Mouse (Mus musculus): ENCODE measurements around the gene Lmln. TPM values are rescaled to one million over a fixed set of nuclear protein-coding genes. Genes with fewer than 3 reads are reported as not detected.
"Not testable (repeated sequence)": the region's sequence is repeated elsewhere in the genome, so short reads cannot be mapped to it uniquely, and the experiment has no call there.

Gene Lmln
- polyA plus RNA-seq, 1 experiment from 2014 or later = 1.5 TPM

GRCm38 (mm10) chr16:33053141-33053540 lies 9.2 kb upstream of the Lmln start:
- Histone ChIP-seq H3K36me3 (ENCODE audit: control insufficient read depth, insufficient read depth, low read length) (peaks cover 4% of the 10 kb centered on the region), H3K4me1 (ENCODE audit: control insufficient read depth, insufficient read depth, low read length) (peaks cover 6% of the 10 kb centered on the region; the same call in 1 of the 2 replicates), H3K9me3 (replicated peaks; ENCODE audit: control insufficient read depth, low read length) (no peaks in the 10 kb centered on the region), H3K27ac (ENCODE audit: low read depth, low read length) (no peak overlapping the region), H3K4me3 (ENCODE audit: low read depth, low read length) (no peak overlapping the region), H3K27me3 (replicated peaks; ENCODE audit: control insufficient read depth, insufficient read depth, low read length) (no peaks in the 10 kb centered on the region), H3K9ac (ENCODE audit: low read length) (no peak overlapping the region), H3K4me2 (ENCODE audit: low read length) (no peak overlapping the region)
- no peak for DNase-seq (ENCODE audit: low spot score)
- 79% methylated on average over 5 of the region's 5 CpGs for WGBS
- ATAC-seq = no peak

- peaks cover 20% of the 10 kb centered on the region for H3K36me3 ChIP-seq (ENCODE audit: control insufficient read depth, insufficient read depth, low read length)
- H3K9ac ChIP-seq (ENCODE audit: low read length); H3K4me2 ChIP-seq (ENCODE audit: low read length); H3K4me1 ChIP-seq (ENCODE audit: control insufficient read depth, insufficient read depth, low read length); H3K27me3 ChIP-seq (replicated peaks; ENCODE audit: control insufficient read depth, insufficient read depth, low read length); ATAC-seq; H3K4me3 ChIP-seq (ENCODE audit: low read depth, low read length); H3K27ac ChIP-seq (ENCODE audit: low read depth, low read length); DNase-seq (ENCODE audit: low spot score); H3K9me3 ChIP-seq (replicated peaks; ENCODE audit: control insufficient read depth, low read length): not testable (repeated sequence)
- 94% methylated on average over 2 of the region's 2 CpGs for WGBS
Measured at GRCm38 (mm10) chr16:33054927-33055326, 7.4 kb upstream of the Lmln start.

- H3K4me3 ChIP-seq (ENCODE audit: low read depth, low read length) = peak overlapping the region; percentile 95
- ATAC-seq (peak; percentile 36), DNase-seq (ENCODE audit: low spot score) (no peak)
- no peak overlapping the region for H3K27ac ChIP-seq (ENCODE audit: low read depth, low read length)
- 21% methylated on average over 10 of the region's 10 CpGs for WGBS
- H3K4me2 ChIP-seq (ENCODE audit: low read length) = peak overlapping the region; percentile 78
- H3K9ac ChIP-seq (ENCODE audit: low read length) = peak overlapping the region; percentile 50; the same call in 1 of the 2 replicates
- peaks cover 27% of the 10 kb centered on the region for H3K36me3 ChIP-seq (ENCODE audit: control insufficient read depth, insufficient read depth, low read length)
- no peaks in the 10 kb centered on the region for H3K27me3 ChIP-seq (replicated peaks; ENCODE audit: control insufficient read depth, insufficient read depth, low read length)
- no peaks in the 10 kb centered on the region for H3K9me3 ChIP-seq (replicated peaks; ENCODE audit: control insufficient read depth, low read length)
- H3K4me1 ChIP-seq (ENCODE audit: control insufficient read depth, insufficient read depth, low read length) = peaks cover 7% of the 10 kb centered on the region; the same call in 1 of the 2 replicates
Measured at GRCm38 (mm10) chr16:33055655-33056054, 6.7 kb upstream of the Lmln start.

- Histone ChIP-seq H3K4me1 (ENCODE audit: control insufficient read depth, insufficient read depth, low read length) (peaks cover 7% of the 10 kb centered on the region; the same call in 1 of the 2 replicates), H3K27ac (ENCODE audit: low read depth, low read length) (peak within 1 kb of the TSS; percentile 92), H3K4me2 (ENCODE audit: low read length) (peak within 1 kb of the TSS; percentile 78), H3K9ac (ENCODE audit: low read length) (peak within 1 kb of the TSS; percentile 98), H3K9me3 (replicated peaks; ENCODE audit: control insufficient read depth, low read length) (no peaks in the 10 kb centered on the region), H3K36me3 (ENCODE audit: control insufficient read depth, insufficient read depth, low read length) (peaks cover 31% of the 10 kb centered on the region), H3K27me3 (replicated peaks; ENCODE audit: control insufficient read depth, insufficient read depth, low read length) (no peaks in the 10 kb centered on the region), H3K4me3 (ENCODE audit: low read depth, low read length) (peak within 1 kb of the TSS; percentile 95)
- DNase-seq (ENCODE audit: low spot score) (peak; percentile 95), ATAC-seq (peak; percentile 94)
- WGBS = under 1% methylated on average over 44 of the region's 47 CpGs
Measured at GRCm38 (mm10) chr16:33056095-33056785, 6.1 kb upstream of the Lmln start, which contains the start of the genes Iqcg and Rpl35a. Gene Iqcg (minus strand): TSS chr16:33056218. Gene Rpl35a (plus strand): TSS chr16:33056453.

- H3K36me3 ChIP-seq (ENCODE audit: control insufficient read depth, insufficient read depth, low read length) = peaks cover 31% of the 10 kb centered on the region
- peak overlapping the region; percentile 98 for H3K9ac ChIP-seq (ENCODE audit: low read length)
- H3K4me2 ChIP-seq (ENCODE audit: low read length) = peak overlapping the region; percentile 78
- H3K27me3 ChIP-seq (replicated peaks; ENCODE audit: control insufficient read depth, insufficient read depth, low read length) = no peaks in the 10 kb centered on the region
- no peaks in the 10 kb centered on the region for H3K9me3 ChIP-seq (replicated peaks; ENCODE audit: control insufficient read depth, low read length)
- no peak for DNase-seq (ENCODE audit: low spot score)
- peak overlapping the region; percentile 95 for H3K4me3 ChIP-seq (ENCODE audit: low read depth, low read length)
- 0% methylated on average over 24 of the region's 24 CpGs for WGBS
- H3K4me1 ChIP-seq (ENCODE audit: control insufficient read depth, insufficient read depth, low read length) = peaks cover 7% of the 10 kb centered on the region; the same call in 1 of the 2 replicates
- peak; percentile 38 for ATAC-seq
- H3K27ac ChIP-seq (ENCODE audit: low read depth, low read length) = peak overlapping the region; percentile 92
Measured at GRCm38 (mm10) chr16:33056786-33057185, 5.5 kb upstream of the Lmln start.

- H3K9ac ChIP-seq (ENCODE audit: low read length) = peak overlapping the region; percentile 40
- H3K4me3 ChIP-seq (ENCODE audit: low read depth, low read length) = peak overlapping the region; percentile 9; the same call in 1 of the 2 replicates
- no peaks in the 10 kb centered on the region for H3K27me3 ChIP-seq (replicated peaks; ENCODE audit: control insufficient read depth, insufficient read depth, low read length)
- peaks cover 31% of the 10 kb centered on the region for H3K36me3 ChIP-seq (ENCODE audit: control insufficient read depth, insufficient read depth, low read length)
- no peaks in the 10 kb centered on the region for H3K9me3 ChIP-seq (replicated peaks; ENCODE audit: control insufficient read depth, low read length)
- H3K4me2 ChIP-seq (ENCODE audit: low read length) = peak overlapping the region; percentile 78
- DNase-seq (ENCODE audit: low spot score) (no peak), ATAC-seq (no peak)
- 92% methylated on average over 16 of the region's 16 CpGs for whole genome bisulfite sequencing
- H3K4me1 ChIP-seq (ENCODE audit: control insufficient read depth, insufficient read depth, low read length) = peaks cover 7% of the 10 kb centered on the region; the same call in 1 of the 2 replicates
- H3K27ac ChIP-seq (ENCODE audit: low read depth, low read length) = no peak overlapping the region
Measured at GRCm38 (mm10) chr16:33058033-33058432, 4.3 kb upstream of the Lmln start.

GRCm38 (mm10) chr16:33058656-33059055 lies 3.7 kb upstream of the Lmln start:
- not testable (repeated sequence) for H3K9ac ChIP-seq (ENCODE audit: low read length); DNase-seq (ENCODE audit: low spot score); H3K27me3 ChIP-seq (replicated peaks; ENCODE audit: control insufficient read depth, insufficient read depth, low read length); H3K4me3 ChIP-seq (ENCODE audit: low read depth, low read length); H3K9me3 ChIP-seq (replicated peaks; ENCODE audit: control insufficient read depth, low read length); H3K27ac ChIP-seq (ENCODE audit: low read depth, low read length); ATAC-seq; H3K4me2 ChIP-seq (ENCODE audit: low read length)
- peaks cover 31% of the 10 kb centered on the region for H3K36me3 ChIP-seq (ENCODE audit: control insufficient read depth, insufficient read depth, low read length)
- H3K4me1 ChIP-seq (ENCODE audit: control insufficient read depth, insufficient read depth, low read length) = peaks cover 14% of the 10 kb centered on the region
- WGBS = 91% methylated on average over 9 of the region's 9 CpGs

- H3K36me3 ChIP-seq (ENCODE audit: control insufficient read depth, insufficient read depth, low read length) = peaks cover 31% of the 10 kb centered on the region
- H3K9me3 ChIP-seq (replicated peaks; ENCODE audit: control insufficient read depth, low read length) = no peaks in the 10 kb centered on the region
- peaks cover 18% of the 10 kb centered on the region for H3K4me1 ChIP-seq (ENCODE audit: control insufficient read depth, insufficient read depth, low read length)
- no peak overlapping the region for H3K4me3 ChIP-seq (ENCODE audit: low read depth, low read length)
- H3K9ac ChIP-seq (ENCODE audit: low read length) = no peak overlapping the region
- H3K27me3 ChIP-seq (replicated peaks; ENCODE audit: control insufficient read depth, insufficient read depth, low read length) = no peaks in the 10 kb centered on the region
- WGBS = 93% methylated on average over 1 of the region's 1 CpGs
- DNase-seq (ENCODE audit: low spot score) (no peak), ATAC-seq (no peak)
- no peak overlapping the region for H3K27ac ChIP-seq (ENCODE audit: low read depth, low read length)
- no peak overlapping the region for H3K4me2 ChIP-seq (ENCODE audit: low read length)
Measured at GRCm38 (mm10) chr16:33059471-33059870, 2.9 kb upstream of the Lmln start.

GRCm38 (mm10) chr16:33060926-33061325 lies 1.4 kb upstream of the Lmln start:
- DNase-seq (ENCODE audit: low spot score) (no peak), ATAC-seq (no peak)
- Histone ChIP-seq H3K4me1 (ENCODE audit: control insufficient read depth, insufficient read depth, low read length) (peaks cover 15% of the 10 kb centered on the region), H3K27me3 (replicated peaks; ENCODE audit: control insufficient read depth, insufficient read depth, low read length) (no peaks in the 10 kb centered on the region), H3K27ac (ENCODE audit: low read depth, low read length) (no peak overlapping the region), H3K4me3 (ENCODE audit: low read depth, low read length) (no peak overlapping the region), H3K36me3 (ENCODE audit: control insufficient read depth, insufficient read depth, low read length) (peaks cover 31% of the 10 kb centered on the region), H3K9ac (ENCODE audit: low read length) (no peak overlapping the region), H3K9me3 (replicated peaks; ENCODE audit: control insufficient read depth, low read length) (no peaks in the 10 kb centered on the region), H3K4me2 (ENCODE audit: low read length) (no peak overlapping the region)
- 79% methylated on average over 2 of the region's 2 CpGs for WGBS

Measured in forebrain, embryonic 14.5 days (tissue).